ENCODE assay signal across 27 mouse cellular contexts in the genomic region with DNA sequence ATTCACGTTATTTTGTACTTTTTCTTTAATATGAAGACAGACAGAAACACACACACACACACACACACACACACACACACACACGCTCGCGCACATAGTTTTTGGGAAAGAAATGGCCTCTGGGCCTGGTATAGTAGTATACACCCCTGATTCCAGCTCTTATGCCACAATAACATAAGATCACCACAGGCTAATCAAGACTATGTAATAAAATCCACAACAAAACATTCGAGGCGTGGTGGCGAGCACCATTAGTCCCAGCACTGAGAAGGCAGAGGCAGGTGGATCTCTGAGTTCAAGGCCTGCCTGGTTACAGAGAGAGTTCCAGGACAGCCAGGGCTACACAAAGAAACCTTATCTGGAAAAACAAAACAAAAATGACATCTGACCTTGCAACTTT. TPM values are rescaled to one million over a fixed set of nuclear protein-coding genes. Genes with fewer than 3 reads are reported as not detected.
A peak's percentile ranks its signal among the peaks of the same experiment; 100 is the strongest.
DNase-seq lines count a peak whose midpoint lies in the region; ATAC-seq and TF ChIP-seq lines count a peak whose summit lies in the region.
"Had no signal": no experiment of that assay in that cellular context is flagged by ENCODE, and none has a peak within 500 bp of the region (broad histone marks: within the 10 kb centered on the region; RNA-seq: fewer than 3 reads in every experiment).

No protein-coding gene starts in this region.

- H3K27me3 ChIP-seq in heart, embryonic 11.5 days (ENCODE audit: control insufficient read depth, insufficient read depth, low read length): no peaks in the 10 kb centered on the region
- no peaks in the 10 kb centered on the region for H3K27me3 ChIP-seq in intestine, embryonic 14.5 days (replicated peaks; ENCODE audit: control insufficient read depth, insufficient read depth, low read length)
- H3K27me3 ChIP-seq in intestine, embryonic 16.5 days (replicated peaks; ENCODE audit: control insufficient read depth, insufficient read depth, low read length): no peaks in the 10 kb centered on the region
- H3K27me3 ChIP-seq in ES-Bruce4 (ENCODE audit: control insufficient read depth, insufficient read depth, low read length, poor library complexity, severe bottlenecking): no peaks in the 10 kb centered on the region
- no peaks in the 10 kb centered on the region for H3K27me3 ChIP-seq in stomach, embryonic 15.5 days (replicated peaks)
- H3K27me3 ChIP-seq: CH12.LX; embryonic facial prominence, embryonic 12.5 days; liver, embryonic 13.5 days; midbrain, embryonic 12.5 days; neural tube, embryonic 15.5 days had no signal

- H3K36me3 ChIP-seq in heart, embryonic 11.5 days (ENCODE audit: control insufficient read depth, insufficient read depth, low read length): peaks cover 6% of the 10 kb centered on the region
- H3K36me3 ChIP-seq in intestine, embryonic 14.5 days (ENCODE audit: control insufficient read depth, insufficient read depth, low read length): peaks cover 19% of the 10 kb centered on the region
- no peaks in the 10 kb centered on the region for H3K36me3 ChIP-seq in intestine, embryonic 16.5 days (ENCODE audit: control insufficient read depth, insufficient read depth, low read length)
- H3K36me3 ChIP-seq in ES-Bruce4 (ENCODE audit: control insufficient read depth, insufficient read depth, low read length, poor library complexity, severe bottlenecking): peaks cover 23% of the 10 kb centered on the region
- H3K36me3 ChIP-seq in stomach, embryonic 15.5 days: peaks cover 3% of the 10 kb centered on the region; the same call in 1 of the 2 replicates

- H3K9me3 ChIP-seq in heart, embryonic 11.5 days (replicated peaks; ENCODE audit: control insufficient read depth, low read length): no peaks in the 10 kb centered on the region
- no peaks in the 10 kb centered on the region for H3K9me3 ChIP-seq in intestine, embryonic 14.5 days (ENCODE audit: control insufficient read depth, low read length)
- no peaks in the 10 kb centered on the region for H3K9me3 ChIP-seq in intestine, embryonic 16.5 days (ENCODE audit: control insufficient read depth, low read length)
- H3K9me3 ChIP-seq in ES-Bruce4 (replicated peaks; ENCODE audit: control insufficient read depth, insufficient read depth, low read length, poor library complexity, severe bottlenecking): no peaks in the 10 kb centered on the region
- no peaks in the 10 kb centered on the region for H3K9me3 ChIP-seq in stomach, embryonic 15.5 days
- H3K9me3 ChIP-seq: embryonic facial prominence, embryonic 12.5 days; hindbrain, embryonic 10.5 days; liver, embryonic 13.5 days; midbrain, embryonic 12.5 days; neural tube, embryonic 15.5 days had no signal

- H3K4me3 ChIP-seq in heart, embryonic 11.5 days (ENCODE audit: low read depth, low read length): no peak overlapping the region
- H3K4me3 ChIP-seq in intestine, embryonic 14.5 days (ENCODE audit: low read depth, low read length): no peak overlapping the region
- H3K4me3 ChIP-seq in intestine, embryonic 16.5 days (ENCODE audit: low read length): no peak overlapping the region
- H3K4me3 ChIP-seq in ES-Bruce4 (ENCODE audit: low read depth, low read length): no peak overlapping the region
- H3K4me3 ChIP-seq in stomach, embryonic 15.5 days (replicated peaks): no peak overlapping the region
- H3K4me3 ChIP-seq: embryonic facial prominence, embryonic 12.5 days; hindbrain, embryonic 10.5 days; liver, embryonic 13.5 days; midbrain, embryonic 12.5 days; neural tube, embryonic 15.5 days had no signal

- 91% methylated on average over 7 of the region's 7 CpGs for WGBS in heart, embryonic 11.5 days (ENCODE audit: insufficient replicate concordance)
- WGBS in intestine, embryonic 14.5 days: 91% methylated on average over 7 of the region's 7 CpGs
- WGBS in intestine, embryonic 16.5 days: 94% methylated on average over 7 of the region's 7 CpGs
- WGBS in stomach, embryonic 15.5 days: 93% methylated on average over 7 of the region's 7 CpGs

- no peak for DNase-seq in heart, adult 9 months (ENCODE audit: low spot score in 2 of 2)
- DNase-seq in intestine, embryonic 14.5 days (ENCODE audit: low spot score): peak; percentile 48
- DNase-seq in testis, postnatal 10 days (ENCODE audit: low spot score): no peak
- DNase-seq: adrenal gland, adult 8-10 months; B cell, adult 2 months; cerebellum, adult 18-20 months; cerebellum, postnatal 25 days; forebrain, postnatal 0 days; kidney, adult 18-20 months; kidney, postnatal 4 days; liver, embryonic 13.5 days; right cerebral cortex, postnatal 4 days; thymus, postnatal 14 days had no signal

- H3K4me2 ChIP-seq in heart, embryonic 11.5 days: no peak overlapping the region
- no peak overlapping the region for H3K4me2 ChIP-seq in intestine, embryonic 14.5 days (ENCODE audit: low read length)
- H3K4me2 ChIP-seq in intestine, embryonic 16.5 days (ENCODE audit: low read depth, low read length): no peak overlapping the region
- no peak overlapping the region for H3K4me2 ChIP-seq in stomach, embryonic 15.5 days
- H3K4me2 ChIP-seq: embryonic facial prominence, embryonic 12.5 days; liver, embryonic 13.5 days; midbrain, embryonic 12.5 days; neural tube, embryonic 15.5 days had no signal

- no peak overlapping the region for H3K9ac ChIP-seq in heart, embryonic 11.5 days (ENCODE audit: low read depth, low read length)
- no peak overlapping the region for H3K9ac ChIP-seq in intestine, embryonic 14.5 days (ENCODE audit: low read length)
- H3K9ac ChIP-seq in intestine, embryonic 16.5 days (ENCODE audit: low read depth, low read length): no peak overlapping the region
- peak overlapping the region; percentile 82 for H3K9ac ChIP-seq in ES-Bruce4 (ENCODE audit: low read depth, poor library complexity, severe bottlenecking)
- no peak overlapping the region for H3K9ac ChIP-seq in stomach, embryonic 15.5 days
- H3K9ac ChIP-seq: embryonic facial prominence, embryonic 12.5 days; forebrain, postnatal 0 days; liver, embryonic 13.5 days; midbrain, embryonic 12.5 days; neural tube, embryonic 15.5 days had no signal

- ATAC-seq in heart, embryonic 11.5 days (replicated peaks; ENCODE audit: insufficient number of reproducible peaks, low FRiP score, low TSS enrichment): no peak
- ATAC-seq in intestine, embryonic 14.5 days (replicated peaks; ENCODE audit: low FRiP score, low TSS enrichment, low read depth): no peak
- ATAC-seq in intestine, embryonic 16.5 days: no peak
- ATAC-seq in stomach, embryonic 15.5 days (ENCODE audit: insufficient read depth, low FRiP score, low read depth): no peak
- ATAC-seq: activated CD4-positive, CD25-positive, alpha-beta regulatory T cell, adult 4 months; forebrain, postnatal 0 days; hindbrain, embryonic 16.5 days had no signal

- 0 out of 2 replicates have a peak overlapping the region, but pooled peaks have one; percentile 10 for H3K27ac ChIP-seq in heart, embryonic 11.5 days (ENCODE audit: low read depth, low read length)
- peak overlapping the region; percentile 81 for H3K27ac ChIP-seq in intestine, embryonic 14.5 days (ENCODE audit: low read depth)
- no peak overlapping the region for H3K27ac ChIP-seq in intestine, embryonic 16.5 days (ENCODE audit: low read length)
- peak overlapping the region; percentile 95 for H3K27ac ChIP-seq in ES-Bruce4 (ENCODE audit: insufficient read depth, low read length)
- H3K27ac ChIP-seq in stomach, embryonic 15.5 days: peak overlapping the region; percentile 71; the same call in 1 of the 2 replicates
- H3K27ac ChIP-seq: embryonic facial prominence, embryonic 12.5 days; hindbrain, embryonic 10.5 days; liver, embryonic 13.5 days; midbrain, embryonic 12.5 days; neural tube, embryonic 15.5 days had no signal

- no peak for TF ChIP-seq EP300 in ES-Bruce4 (IDR thresholded peaks at IDR 0.05; ENCODE audit: insufficient read depth, low read depth, low read length)

- TF ChIP-seq CTCF in ES-Bruce4 (IDR thresholded peaks at IDR 0.05; ENCODE audit: low read depth, low read length): no peak

- peaks cover 21% of the 10 kb centered on the region for H3K4me1 ChIP-seq in heart, embryonic 11.5 days (ENCODE audit: control insufficient read depth, insufficient read depth, low read length)
- H3K4me1 ChIP-seq in intestine, embryonic 14.5 days (replicated peaks; ENCODE audit: control insufficient read depth, insufficient read depth, low read length): peaks cover 28% of the 10 kb centered on the region
- peaks cover 24% of the 10 kb centered on the region for H3K4me1 ChIP-seq in intestine, embryonic 16.5 days (ENCODE audit: control insufficient read depth, insufficient read depth, low read length)
- peaks cover 9% of the 10 kb centered on the region for H3K4me1 ChIP-seq in ES-Bruce4 (ENCODE audit: control insufficient read depth, insufficient read depth, low read length)
- H3K4me1 ChIP-seq in stomach, embryonic 15.5 days: peaks cover 30% of the 10 kb centered on the region

- no peak for TF ChIP-seq POLR2A in ES-Bruce4 (IDR thresholded peaks at IDR 0.05; ENCODE audit: insufficient read depth, low read length)

RNA-seq across cellular contexts. Expression of a gene that starts 1.8 kb away (rescaled TPM):
- polyA plus RNA-seq in heart, embryonic 11.5 days (2014; fragmentation: Nextera tagmentation; extraction: Ambion mirVana): 7.0 and 8.4 TPM in 2 replicates
- polyA plus RNA-seq in intestine, embryonic 14.5 days (2014; fragmentation: Nextera tagmentation; extraction: Ambion mirVana): 11.7 and 11.9 TPM in 2 replicates
- 3.2 TPM in 2 replicates for polyA plus RNA-seq in intestine, embryonic 16.5 days (2015; fragmentation: Nextera tagmentation; extraction: Ambion mirVana)
- polyA plus RNA-seq in ES-Bruce4 (2011; ENCODE audit: insufficient read depth, insufficient read length, low read depth, missing spikeins): 79.1 and 81.1 TPM in 2 replicates
- polyA plus RNA-seq in stomach, embryonic 15.5 days (2015; fragmentation: Nextera tagmentation; extraction: Ambion mirVana): 5.4 and 5.7 TPM in 2 replicates

RNA-seq across cellular contexts. Expression of a gene that starts 2.3 kb away (rescaled TPM):
- not detected in 2 replicates for polyA plus RNA-seq in heart, embryonic 11.5 days (2014; fragmentation: Nextera tagmentation; extraction: Ambion mirVana)
- not detected in 2 replicates for polyA plus RNA-seq in intestine, embryonic 14.5 days (2014; fragmentation: Nextera tagmentation; extraction: Ambion mirVana)
- not detected in 2 replicates for polyA plus RNA-seq in intestine, embryonic 16.5 days (2015; fragmentation: Nextera tagmentation; extraction: Ambion mirVana)
- polyA plus RNA-seq in ES-Bruce4 (2011; ENCODE audit: insufficient read depth, insufficient read length, low read depth, missing spikeins): 36.9 and 38.4 TPM in 2 replicates
- polyA plus RNA-seq in stomach, embryonic 15.5 days (2015; fragmentation: Nextera tagmentation; extraction: Ambion mirVana): not detected in 2 replicates
- polyA plus RNA-seq: activated CD4-positive, CD25-positive, alpha-beta regulatory T cell, adult 4 months; embryonic facial prominence, embryonic 12.5 days; forebrain, embryonic 11.5 days; forebrain, postnatal 0 days; hindbrain, embryonic 10.5 days; hindbrain, embryonic 16.5 days; kidney, embryonic 16.5 days; liver, embryonic 13.5 days; lung, postnatal 0 days; midbrain, embryonic 12.5 days; neural tube, embryonic 15.5 days had no signal

RNA-seq across cellular contexts. Expression of a gene that starts 27.0 kb away (rescaled TPM):
- polyA plus RNA-seq in heart, embryonic 11.5 days (2014; fragmentation: Nextera tagmentation; extraction: Ambion mirVana): 0.09 and 0.73 TPM in 2 replicates
- polyA plus RNA-seq in intestine, embryonic 14.5 days (2014; fragmentation: Nextera tagmentation; extraction: Ambion mirVana): 0.45 and 0.89 TPM in 2 replicates
- polyA plus RNA-seq in intestine, embryonic 16.5 days (2015; fragmentation: Nextera tagmentation; extraction: Ambion mirVana): 0.44 and 0.66 TPM in 2 replicates
- polyA plus RNA-seq in ES-Bruce4 (2011; ENCODE audit: insufficient read depth, insufficient read length, low read depth, missing spikeins): 1.4 and 1.5 TPM in 2 replicates
- 0.58 and 0.66 TPM in 2 replicates for polyA plus RNA-seq in stomach, embryonic 15.5 days (2015; fragmentation: Nextera tagmentation; extraction: Ambion mirVana)
- polyA plus RNA-seq: hindbrain, embryonic 10.5 days; hindbrain, embryonic 16.5 days had no signal

RNA-seq across cellular contexts. Expression of a gene that starts 52.9 kb away (rescaled TPM):
- 489 and 500 TPM in 2 replicates for polyA plus RNA-seq in heart, embryonic 11.5 days (2014; fragmentation: Nextera tagmentation; extraction: Ambion mirVana)
- polyA plus RNA-seq in intestine, embryonic 14.5 days (2014; fragmentation: Nextera tagmentation; extraction: Ambion mirVana): 765 and 782 TPM in 2 replicates
- 451 and 495 TPM in 2 replicates for polyA plus RNA-seq in intestine, embryonic 16.5 days (2015; fragmentation: Nextera tagmentation; extraction: Ambion mirVana)
- 434 and 488 TPM in 2 replicates for polyA plus RNA-seq in ES-Bruce4 (2011; ENCODE audit: insufficient read depth, insufficient read length, low read depth, missing spikeins)
- polyA plus RNA-seq in stomach, embryonic 15.5 days (2015; fragmentation: Nextera tagmentation; extraction: Ambion mirVana): 574 and 580 TPM in 2 replicates

Comparison
In these comparisons a context has a peak if more than half of its experiments do, and no peak if none do; other contexts are left out.
1. RNA of a gene that starts 2.3 kb away (polyA plus RNA-seq): 36.9 to 38.4 TPM in ES-Bruce4; not detected in heart, embryonic 11.5 days, not detected in intestine, embryonic 14.5 days, not detected in intestine, embryonic 16.5 days and not detected in stomach, embryonic 15.5 days; every median in the first group is over 10 times any median in the second.